Mouse (Mus musculus) olfactory bulb, adult 2 months (tissue): ENCODE measurements around the gene Tmem43.

Source experiments
- CTCF ChIP-seq: fragments of 200-500 bp; IDR thresholded peaks from 2 replicates; pipeline ENCODE4 v1.5.1; 2012; ENCODE audit warnings: low read depth, mild to moderate bottlenecking, low read length, moderate library complexity; ENCODE audit not compliant: insufficient read depth
- POLR2A ChIP-seq: fragments of 200-500 bp; IDR thresholded peaks from 2 replicates; pipeline ENCODE4 v1.6.1; 2012; ENCODE audit warnings: mild to moderate bottlenecking, low read depth, low read length, moderate library complexity; ENCODE audit not compliant: insufficient read depth

GRCm38 (mm10) chr6:91494526-91494925, 21.0 kb downstream of the Tmem43 start:
- TF ChIP-seq CTCF (no peak), POLR2A (no peak)
